Mouse (Mus musculus): ENCODE results near the gene Rpl9. TPM values are rescaled to one million over a fixed set of nuclear protein-coding genes. Genes with fewer than 3 reads are reported as not detected.

The Rpl9 gene
- 767 and 793 TPM in 2 replicates for polyA plus RNA-seq (2015; fragmentation: Nextera tagmentation; extraction: Ambion mirVana)

DNA sequence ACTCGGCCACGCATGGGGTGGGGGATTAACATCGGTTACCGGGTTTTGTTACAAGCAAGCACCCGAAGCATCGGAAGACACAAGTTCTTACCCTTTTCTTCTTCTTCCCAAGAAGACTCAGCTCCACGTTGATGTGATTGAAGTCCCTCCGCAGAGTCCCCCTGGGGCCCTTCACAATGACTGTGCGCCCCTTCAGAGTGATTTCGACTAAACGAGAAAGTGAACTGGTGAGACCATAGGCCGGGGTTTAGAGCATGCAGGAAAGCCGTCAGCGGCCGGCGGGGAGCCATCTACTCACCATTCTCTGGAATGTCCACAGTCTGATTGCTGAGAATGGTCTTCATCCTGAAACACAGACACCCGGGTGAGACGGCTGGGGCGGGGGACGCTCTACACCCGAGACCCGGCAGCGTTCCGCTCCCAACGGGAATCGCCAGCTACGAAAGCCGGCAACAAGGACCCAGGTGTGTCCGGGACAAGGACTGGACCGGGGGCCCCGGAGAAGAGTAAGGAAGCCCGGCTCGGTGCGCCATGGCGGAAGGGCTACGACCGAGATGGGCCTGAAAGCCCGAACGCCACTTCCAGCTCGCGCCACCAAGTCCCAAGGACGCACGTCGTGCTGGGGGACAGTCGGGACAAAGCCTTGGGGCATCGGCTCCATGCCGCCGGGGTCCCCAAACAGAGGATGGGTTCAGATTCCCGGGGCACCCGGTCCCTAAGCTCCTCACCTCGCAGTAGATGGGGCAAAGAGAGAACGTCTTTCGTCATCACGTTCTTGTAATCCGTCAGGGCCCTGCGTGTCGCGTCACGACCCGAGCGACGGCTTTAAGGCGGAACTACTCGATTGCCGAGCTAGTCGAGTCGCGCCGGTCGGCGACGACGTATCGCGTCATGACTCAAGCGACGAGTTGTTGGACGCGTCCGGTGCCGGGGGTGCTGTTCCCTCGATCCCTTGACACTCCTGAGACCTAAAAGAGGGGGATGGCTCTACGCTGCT lies at the start of gene Rpl9, which contains the start of gene Lias:
TSS of gene Rpl9 (minus strand) at position 797 of the 997 bp plus-strand sequence.
TSS of gene Lias (plus strand) at position 850 of the 997 bp plus-strand sequence.
- peaks cover 22% of the 10 kb centered on the region for H3K4me1 ChIP-seq
- H3K4me2 ChIP-seq: peak within 1 kb of the TSS; percentile 92
- WGBS: under 1% methylated on average over 83 of the region's 83 CpGs
- peaks cover 50% of the 10 kb centered on the region for H3K36me3 ChIP-seq (ENCODE audit: poor library complexity, severe bottlenecking)
- H3K27ac ChIP-seq: peak within 1 kb of the TSS; percentile 95
- peak within 1 kb of the TSS; percentile 100 for H3K9ac ChIP-seq
- H3K27me3 ChIP-seq: no peaks in the 10 kb centered on the region
- H3K4me3 ChIP-seq: peak within 1 kb of the TSS; percentile 98
- peak; percentile 99 for ATAC-seq
- H3K9me3 ChIP-seq (replicated peaks): no peaks in the 10 kb centered on the region

DNA sequence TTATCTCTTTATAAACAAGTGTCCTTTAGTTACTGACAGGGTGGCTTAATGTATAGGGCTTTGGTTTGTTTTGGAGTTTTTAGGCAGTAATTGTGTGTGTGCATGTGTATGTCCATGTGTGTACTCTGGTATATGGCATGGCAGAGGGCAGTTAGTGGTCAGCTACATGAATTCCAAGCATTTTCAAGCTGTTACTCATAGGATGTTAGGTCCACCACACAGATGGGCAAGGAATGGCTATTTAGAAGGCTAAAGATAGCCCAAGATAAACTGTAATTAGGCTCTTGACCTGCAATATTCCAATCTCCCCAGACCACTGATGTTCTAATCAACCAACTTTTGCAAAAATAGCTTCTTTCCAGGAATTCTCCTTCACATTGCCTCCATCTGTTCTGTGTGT lies 46.8 kb upstream of the Rpl9 start:
- Histone ChIP-seq H3K27me3 (no peaks in the 10 kb centered on the region), H3K4me1 (peaks cover 12% of the 10 kb centered on the region), H3K4me3 (no peak overlapping the region), H3K27ac (no peak overlapping the region), H3K36me3 (ENCODE audit: poor library complexity, severe bottlenecking) (no peaks in the 10 kb centered on the region), H3K9me3 (replicated peaks) (no peaks in the 10 kb centered on the region), H3K4me2 (no peak overlapping the region), H3K9ac (no peak overlapping the region)
- no peak for ATAC-seq

DNA sequence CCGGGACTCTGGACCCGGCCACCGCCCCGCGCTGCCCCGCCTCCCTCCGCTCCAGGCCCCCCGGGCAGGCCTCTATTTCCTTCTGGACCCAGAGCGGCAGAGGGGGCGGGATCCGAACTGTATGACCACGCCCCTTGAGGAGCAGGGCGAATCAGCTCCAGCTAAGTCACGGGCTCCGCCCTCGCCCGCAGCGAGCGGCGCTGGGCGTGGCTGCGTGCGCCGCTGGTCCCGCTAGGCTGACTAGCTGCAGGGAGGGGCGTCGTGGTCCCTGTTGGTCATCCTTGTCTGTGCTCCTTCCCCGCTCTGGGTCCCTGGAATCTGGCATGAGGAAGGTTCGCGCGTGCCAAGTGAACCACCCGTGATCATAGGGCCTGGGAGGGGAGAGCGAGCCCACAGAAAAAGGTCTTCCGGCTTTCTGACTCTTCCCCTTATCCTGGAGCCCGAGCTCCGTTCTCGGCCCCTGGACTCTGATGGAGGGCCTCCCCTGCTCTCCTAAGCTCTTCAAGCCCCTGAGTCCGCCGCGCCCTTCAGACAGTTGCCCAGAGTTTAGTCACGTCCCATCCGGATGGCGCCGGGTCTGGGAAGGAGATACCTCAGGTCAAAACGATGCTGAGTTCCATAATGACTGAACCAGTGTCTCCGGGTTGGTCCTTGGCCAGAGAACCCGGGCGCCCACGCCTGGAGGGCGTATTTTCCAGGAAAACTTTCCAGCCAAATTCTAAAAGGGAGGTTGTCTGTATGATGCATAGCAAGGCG lies 44.7 kb upstream of the Rpl9 start, which contains the start of gene Ugdh:
TSS of gene Ugdh (minus strand) at position 144 of the 756 bp plus-strand sequence.
- Histone ChIP-seq H3K36me3 (ENCODE audit: poor library complexity, severe bottlenecking) (no peaks in the 10 kb centered on the region), H3K9ac (peak within 1 kb of the TSS; percentile 90), H3K4me1 (peaks cover 12% of the 10 kb centered on the region), H3K4me3 (peak within 1 kb of the TSS; percentile 83), H3K9me3 (replicated peaks) (no peaks in the 10 kb centered on the region), H3K4me2 (peak within 1 kb of the TSS; percentile 86), H3K27ac (peak within 1 kb of the TSS; percentile 65), H3K27me3 (no peaks in the 10 kb centered on the region)
- peak; percentile 99 for ATAC-seq
- WGBS: under 1% methylated on average over 47 of the region's 51 CpGs

GRCm38 (mm10) chr5:65435363-65435805 lies 44.1 kb upstream of the Rpl9 start:
- no peaks in the 10 kb centered on the region for H3K36me3 ChIP-seq (ENCODE audit: poor library complexity, severe bottlenecking)
- H3K9ac ChIP-seq: peak overlapping the region; percentile 90
- ATAC-seq: no peak; the same call in none of the 2 replicates
- H3K9me3 ChIP-seq (replicated peaks): no peaks in the 10 kb centered on the region
- H3K27ac ChIP-seq: peak overlapping the region; percentile 65
- H3K27me3 ChIP-seq: no peaks in the 10 kb centered on the region
- H3K4me3 ChIP-seq: peak overlapping the region; percentile 83
- H3K4me1 ChIP-seq: peaks cover 12% of the 10 kb centered on the region
- WGBS: under 1% methylated on average over 47 of the region's 47 CpGs
- H3K4me2 ChIP-seq: peak overlapping the region; percentile 86

DNA sequence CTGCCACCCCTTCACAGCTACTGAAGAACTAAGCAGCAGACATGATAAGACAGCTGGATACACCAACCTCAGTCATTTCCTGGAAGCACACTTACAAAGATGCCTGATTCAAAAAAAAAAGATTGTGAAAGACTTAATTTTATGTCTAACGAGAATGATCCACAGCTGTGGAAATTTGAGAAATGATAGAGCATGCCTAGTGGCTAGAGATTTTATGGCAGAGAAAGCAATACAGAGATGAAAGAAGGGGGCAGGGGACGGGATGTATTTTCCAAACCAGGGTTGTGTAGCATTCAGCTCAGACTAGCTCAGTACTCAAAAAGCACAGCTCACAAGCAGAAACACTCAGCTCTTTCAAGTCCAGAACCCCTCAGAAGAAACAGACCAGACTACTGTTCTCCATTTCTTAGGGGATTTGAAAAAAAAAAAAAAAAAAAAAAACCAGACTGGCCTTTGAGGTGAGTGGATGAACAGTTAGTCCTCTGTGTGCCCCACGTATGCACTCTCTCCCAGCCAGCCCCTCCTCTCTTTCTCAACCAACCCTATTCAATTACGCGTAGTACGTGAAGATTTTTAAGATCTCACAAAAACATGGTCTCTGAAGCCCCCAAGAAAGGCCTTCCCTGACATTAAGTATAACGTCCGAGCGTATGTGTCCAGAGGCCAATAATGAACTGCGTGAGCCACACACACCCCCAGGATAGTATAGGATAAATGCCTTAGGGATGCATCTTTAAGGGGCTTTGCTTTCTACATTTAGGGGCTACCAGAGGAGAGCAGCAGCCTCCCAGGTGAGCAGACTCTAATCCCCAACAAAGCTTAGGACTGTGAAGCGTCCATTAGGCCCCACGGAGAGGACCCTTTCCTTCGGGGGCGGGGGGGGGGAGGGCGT lies 43.5 kb upstream of the Rpl9 start:
- no peaks in the 10 kb centered on the region for H3K36me3 ChIP-seq (ENCODE audit: poor library complexity, severe bottlenecking)
- peak overlapping the region; percentile 83 for H3K4me3 ChIP-seq
- no peaks in the 10 kb centered on the region for H3K9me3 ChIP-seq (replicated peaks)
- WGBS: 4% methylated on average over 15 of the region's 15 CpGs
- peak overlapping the region; percentile 90 for H3K9ac ChIP-seq
- H3K27ac ChIP-seq: peak overlapping the region; percentile 65
- no peaks in the 10 kb centered on the region for H3K27me3 ChIP-seq
- H3K4me2 ChIP-seq: peak overlapping the region; percentile 86
- H3K4me1 ChIP-seq: peaks cover 12% of the 10 kb centered on the region
- ATAC-seq: 0 out of 2 replicates have a peak, but pooled peaks have one; percentile 9

GRCm38 (mm10) chr5:65429441-65429840 lies 38.2 kb upstream of the Rpl9 start:
- H3K4me3 ChIP-seq: no peak overlapping the region
- H3K9ac ChIP-seq: no peak overlapping the region
- no peak overlapping the region for H3K4me2 ChIP-seq
- whole genome bisulfite sequencing: 94% methylated on average over 5 of the region's 5 CpGs
- H3K27me3 ChIP-seq: no peaks in the 10 kb centered on the region
- no peak overlapping the region for H3K27ac ChIP-seq
- no peak for ATAC-seq
- H3K4me1 ChIP-seq: peaks cover 7% of the 10 kb centered on the region
- H3K36me3 ChIP-seq (ENCODE audit: poor library complexity, severe bottlenecking): peaks cover 20% of the 10 kb centered on the region
- H3K9me3 ChIP-seq (replicated peaks): no peaks in the 10 kb centered on the region

GRCm38 (mm10) chr5:65428321-65428720 lies 37.1 kb upstream of the Rpl9 start:
- no peak overlapping the region for H3K27ac ChIP-seq
- peaks cover 30% of the 10 kb centered on the region for H3K36me3 ChIP-seq (ENCODE audit: poor library complexity, severe bottlenecking)
- no peaks in the 10 kb centered on the region for H3K27me3 ChIP-seq
- no peak overlapping the region for H3K4me3 ChIP-seq
- H3K4me2 ChIP-seq: no peak overlapping the region
- no peak overlapping the region for H3K9ac ChIP-seq
- no peaks in the 10 kb centered on the region for H3K4me1 ChIP-seq
- 33% methylated on average over 4 of the region's 4 CpGs for WGBS
- no peaks in the 10 kb centered on the region for H3K9me3 ChIP-seq (replicated peaks)
- no peak for ATAC-seq

GRCm38 (mm10) chr5:65425251-65425650 lies 34.0 kb upstream of the Rpl9 start:
- Histone ChIP-seq H3K4me2 (no peak overlapping the region), H3K4me1 (no peaks in the 10 kb centered on the region), H3K27ac (no peak overlapping the region), H3K9me3 (replicated peaks) (no peaks in the 10 kb centered on the region), H3K27me3 (no peaks in the 10 kb centered on the region), H3K4me3 (no peak overlapping the region), H3K9ac (no peak overlapping the region), H3K36me3 (ENCODE audit: poor library complexity, severe bottlenecking) (peaks cover 59% of the 10 kb centered on the region)
- WGBS: 92% methylated on average over 5 of the region's 5 CpGs
- ATAC-seq: no peak

DNA sequence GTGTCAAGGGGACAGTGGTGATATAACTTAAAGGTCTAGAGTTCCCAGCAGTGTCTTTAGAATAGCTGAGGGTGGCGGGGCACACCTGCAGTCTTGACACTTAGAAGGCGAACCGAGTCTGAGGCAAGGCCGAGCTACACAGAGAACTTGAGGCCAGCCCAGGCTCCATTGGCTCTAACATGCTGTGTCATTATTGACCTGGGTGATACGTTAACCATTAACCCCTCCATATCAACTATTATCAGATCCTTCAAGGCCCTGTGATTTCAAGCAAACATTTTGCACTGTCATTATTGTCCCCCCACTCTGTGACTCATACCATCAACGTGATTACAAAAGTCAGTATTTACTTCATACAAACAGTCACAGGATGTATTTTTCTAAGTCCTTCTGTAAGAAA lies 33.0 kb upstream of the Rpl9 start:
- no peak overlapping the region for H3K9ac ChIP-seq
- WGBS: 94% methylated on average over 6 of the region's 6 CpGs
- H3K27me3 ChIP-seq: no peaks in the 10 kb centered on the region
- H3K4me1 ChIP-seq: no peaks in the 10 kb centered on the region
- no peak for ATAC-seq
- no peak overlapping the region for H3K4me3 ChIP-seq
- H3K36me3 ChIP-seq (ENCODE audit: poor library complexity, severe bottlenecking): peaks cover 65% of the 10 kb centered on the region
- no peaks in the 10 kb centered on the region for H3K9me3 ChIP-seq (replicated peaks)
- H3K4me2 ChIP-seq: no peak overlapping the region
- no peak overlapping the region for H3K27ac ChIP-seq

GRCm38 (mm10) chr5:65422803-65423202 lies 31.6 kb upstream of the Rpl9 start:
- no peak overlapping the region for H3K4me3 ChIP-seq

DNA sequence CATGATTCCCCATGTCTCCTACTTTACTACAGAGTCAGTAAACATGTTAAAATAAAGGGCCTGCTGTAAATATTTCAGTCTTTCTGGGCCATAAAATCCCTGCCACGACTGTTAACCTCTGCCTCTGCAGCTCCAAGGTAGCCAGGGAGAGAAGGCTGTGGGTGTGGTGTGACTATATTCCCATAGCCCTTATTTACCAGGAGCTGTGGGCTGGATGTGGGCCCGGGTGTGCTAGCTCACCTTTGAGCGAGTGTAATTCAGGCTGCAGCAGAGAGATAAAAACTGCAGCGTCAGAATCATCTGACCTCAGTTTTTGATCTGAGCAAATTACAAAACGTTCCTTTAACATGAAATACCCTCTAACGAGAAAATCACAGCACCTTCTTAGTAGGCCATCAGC lies 29.6 kb upstream of the Rpl9 start:
- WGBS: 71% methylated on average over 6 of the region's 6 CpGs
- no peak for ATAC-seq
- no peak overlapping the region for H3K4me2 ChIP-seq
- H3K27me3 ChIP-seq: no peaks in the 10 kb centered on the region
- no peak overlapping the region for H3K27ac ChIP-seq
- no peaks in the 10 kb centered on the region for H3K9me3 ChIP-seq (replicated peaks)
- H3K36me3 ChIP-seq (ENCODE audit: poor library complexity, severe bottlenecking): peaks cover 85% of the 10 kb centered on the region
- peaks cover 4% of the 10 kb centered on the region for H3K4me1 ChIP-seq
- H3K4me3 ChIP-seq: no peak overlapping the region
- H3K9ac ChIP-seq: no peak overlapping the region

More at GRCm38 (mm10) chr5:65422803-65423202, 31.6 kb upstream of the Rpl9 start:
- Histone ChIP-seq H3K27ac (no peak overlapping the region), H3K4me2 (no peak overlapping the region), H3K9me3 (replicated peaks) (no peaks in the 10 kb centered on the region), H3K9ac (no peak overlapping the region), H3K4me1 (no peaks in the 10 kb centered on the region), H3K27me3 (no peaks in the 10 kb centered on the region), H3K36me3 (ENCODE audit: poor library complexity, severe bottlenecking) (peaks cover 75% of the 10 kb centered on the region)
- 95% methylated on average over 8 of the region's 8 CpGs for WGBS
- ATAC-seq: no peak
